Mouse (Mus musculus) thymus, postnatal 36 days (tissue): ENCODE data around the gene Gtf2f1.

Experiments used
- DNase-seq, 2 experiments: peaks; one replicate each; pipeline ENCODE4 v3.0.0; 2022; ENCODE audit warnings: mixed read lengths in 2 of 2

The Gtf2f1 gene

DNA sequence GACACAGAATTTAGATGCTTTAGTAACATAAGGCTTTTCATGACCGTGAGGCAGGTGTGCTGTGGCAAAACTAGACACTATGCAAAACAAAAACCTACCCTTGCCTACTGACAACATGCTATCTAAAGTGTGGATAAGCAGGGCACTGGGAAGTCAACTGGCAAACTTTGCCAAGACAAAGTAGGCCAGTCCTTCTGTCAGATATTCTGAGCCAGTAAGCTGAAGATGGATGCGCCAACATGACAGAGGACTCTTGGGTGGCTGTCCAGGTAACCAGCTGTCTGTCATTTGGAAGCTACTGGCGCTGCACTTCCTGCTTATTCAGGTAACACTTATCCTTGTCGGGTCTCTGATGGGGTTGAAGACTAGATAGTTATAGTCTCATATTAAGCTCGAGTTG, 41.0 kb downstream of the Gtf2f1 start:
- no peak for DNase-seq

DNA sequence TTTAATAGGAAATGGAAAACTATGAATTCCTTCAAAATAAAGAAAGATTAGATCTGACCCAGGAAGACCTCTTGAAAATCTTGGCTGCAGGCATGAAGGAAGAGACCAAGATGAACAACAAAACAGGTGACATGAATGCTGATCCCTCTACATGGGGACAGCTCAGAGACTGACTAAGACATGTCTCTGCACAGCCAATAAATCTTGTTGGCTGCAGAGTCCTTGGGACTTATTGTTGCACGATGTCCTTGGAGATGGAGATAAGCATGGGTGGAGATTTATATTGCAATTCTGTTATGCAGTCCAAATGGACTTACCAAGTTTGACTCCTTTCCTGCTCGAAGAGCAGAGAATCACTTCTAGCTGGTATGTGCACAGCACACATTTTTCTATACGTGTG, 41.8 kb downstream of the Gtf2f1 start:
- no peak for DNase-seq

DNA sequence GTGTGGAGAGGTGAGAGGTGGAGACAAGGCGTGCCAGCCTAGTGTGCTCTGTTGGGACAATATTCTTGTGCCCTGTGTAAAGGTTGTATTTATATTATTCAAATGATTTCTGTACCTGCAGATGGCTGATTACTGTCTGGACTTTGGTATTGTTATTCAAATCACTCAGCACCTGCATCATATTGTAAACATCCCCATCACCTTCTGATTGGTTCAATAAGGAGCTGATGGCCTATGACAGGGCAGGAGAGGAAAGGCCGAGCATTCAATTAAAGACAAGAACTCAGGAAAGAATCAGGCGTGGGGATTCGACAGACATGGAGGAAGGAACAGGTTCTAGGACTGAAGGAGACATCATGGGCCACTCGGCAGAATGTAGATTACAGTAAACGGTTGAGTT, 47.4 kb downstream of the Gtf2f1 start:
- no peak for DNase-seq

DNA sequence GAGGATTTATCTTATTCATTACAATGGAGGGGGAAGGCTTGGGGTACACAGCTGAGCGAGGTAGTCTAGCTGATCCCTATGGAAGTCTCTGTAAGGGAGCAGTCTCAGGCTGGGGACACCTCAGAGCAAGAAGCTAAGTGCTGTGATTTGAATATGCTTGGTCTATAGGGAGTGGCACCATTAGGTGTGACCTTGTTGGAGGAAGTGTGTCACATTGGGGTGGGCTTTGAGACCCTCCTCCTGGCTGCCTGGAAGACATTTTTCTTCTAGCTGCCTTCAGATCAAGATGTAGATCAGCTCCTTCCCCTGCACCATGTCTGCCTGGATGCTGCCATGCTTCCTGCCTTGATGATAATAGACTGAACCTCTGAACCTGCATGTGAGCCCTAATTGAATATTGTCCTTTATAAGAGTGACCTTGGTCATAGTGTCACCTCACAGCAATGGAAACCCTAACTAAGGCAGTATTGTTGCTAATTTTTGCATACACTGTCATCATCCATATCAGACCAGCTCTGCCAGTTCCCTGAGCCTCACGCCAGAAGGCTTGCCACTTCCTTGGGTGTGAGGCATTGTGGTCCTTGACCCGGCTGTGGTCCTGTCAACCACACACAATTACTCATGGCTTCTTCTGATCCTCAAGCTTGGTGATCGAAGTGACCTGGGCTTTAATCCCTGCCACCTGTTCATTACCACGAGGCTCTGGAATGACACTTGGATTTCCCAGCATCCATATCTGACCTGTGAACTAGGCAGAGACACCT, 48.3 kb downstream of the Gtf2f1 start:
- no peak for DNase-seq

DNA sequence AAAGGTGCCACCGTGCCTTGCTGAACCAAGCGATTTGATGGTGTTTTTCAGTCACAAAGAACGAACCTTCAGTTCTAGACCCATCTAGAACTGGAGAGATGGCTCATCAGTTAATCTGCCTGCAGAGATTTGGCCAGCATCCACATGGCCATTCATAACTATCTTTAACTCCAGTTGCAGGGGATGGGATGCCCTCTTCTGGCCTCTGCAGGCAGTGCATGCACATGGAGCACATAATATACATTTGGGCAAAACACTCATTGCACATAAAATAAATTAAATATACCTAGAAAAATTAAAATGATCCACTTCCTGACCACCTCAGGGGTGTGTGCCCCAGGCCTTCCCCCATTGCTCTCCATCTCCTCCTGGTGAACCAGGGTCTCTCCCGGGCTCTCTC, 49.2 kb downstream of the Gtf2f1 start:
- DNase-seq: no peak

DNA sequence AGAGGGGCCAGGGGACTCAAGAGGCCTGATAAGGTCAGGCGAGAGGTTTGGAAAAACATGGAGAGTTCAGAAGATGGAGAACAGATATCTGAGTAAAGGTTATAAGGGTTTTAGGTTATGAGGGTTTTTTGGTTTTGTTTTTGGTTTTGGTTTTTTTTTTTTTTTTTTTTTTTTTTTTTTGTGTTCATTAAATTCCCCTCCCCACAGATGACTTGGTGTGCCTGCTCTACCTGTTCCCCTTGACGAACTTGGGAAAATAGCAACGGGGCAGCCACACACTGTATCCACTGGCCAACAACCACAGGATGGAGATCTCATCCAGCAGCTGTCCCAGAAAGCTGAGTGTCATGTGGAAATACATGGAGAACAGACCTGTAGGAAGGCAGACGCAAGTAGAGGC, 52.4 kb downstream of the Gtf2f1 start:
- DNase-seq: no peak

DNA sequence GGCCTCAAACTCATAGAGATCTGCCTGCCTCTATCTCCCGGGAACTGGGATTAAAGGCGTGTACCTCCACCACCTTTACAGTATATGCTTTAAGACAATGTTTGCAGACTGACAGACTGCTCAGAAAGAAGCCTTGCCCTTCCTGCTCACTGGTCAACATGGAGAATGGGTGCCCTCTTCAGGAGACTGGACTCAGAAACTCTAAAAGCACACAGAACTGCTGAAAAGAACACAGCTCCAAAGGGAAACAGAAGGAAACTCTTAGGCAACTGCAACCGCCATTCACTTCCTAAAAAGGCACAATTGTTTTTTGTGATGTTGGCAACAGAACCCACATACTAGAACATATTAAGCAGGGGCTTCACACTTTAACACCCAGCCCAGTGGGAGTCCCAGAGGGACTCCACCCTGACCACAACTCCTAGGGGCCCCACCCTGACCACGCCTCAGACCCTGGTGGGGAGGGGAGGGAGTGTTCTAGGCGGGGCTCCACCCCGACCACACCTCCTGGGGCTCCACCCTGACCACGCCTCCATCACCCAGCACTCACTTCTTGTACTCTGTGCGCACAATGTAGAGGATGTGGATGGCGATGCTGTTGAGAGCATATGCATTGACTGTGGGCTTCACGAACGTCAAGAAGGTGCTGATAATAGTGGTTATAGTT, 53.2 kb downstream of the Gtf2f1 start:
- peak; percentile 13 to 35 for DNase-seq

DNA sequence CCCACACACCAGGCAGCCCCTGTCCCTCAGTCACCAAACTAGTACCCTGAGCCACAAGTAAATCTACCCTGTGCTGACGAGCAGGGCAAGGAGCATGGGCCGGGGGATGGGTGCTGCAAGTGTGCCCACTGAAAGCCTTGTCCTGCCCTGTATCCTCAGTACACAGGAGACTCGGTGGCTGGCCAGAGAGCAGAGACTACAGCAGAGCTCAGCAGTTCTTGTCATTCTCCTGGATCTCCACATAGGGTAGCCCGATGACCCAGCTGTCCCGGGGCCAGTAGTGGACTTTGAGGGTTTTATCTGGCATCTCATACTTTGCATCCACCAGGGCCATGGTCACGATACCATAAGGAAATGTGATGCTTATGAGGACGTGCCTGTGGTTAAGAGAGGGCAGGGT, 56.2 kb downstream of the Gtf2f1 start:
- DNase-seq: no peak
